Mouse (Mus musculus): Measurements from ENCODE around the gene Smpdl3a. TPM values are rescaled to one million over a fixed set of nuclear protein-coding genes. Genes with fewer than 3 reads are reported as not detected.

Smpdl3a gene
- total and polyA plus RNA-seq, 2 experiments from 2014 or later: 32.5 to 37.0 TPM

GRCm38 (mm10) chr10:57841638-57842509, 47.7 kb downstream of the Smpdl3a start:
- Histone ChIP-seq H3K36me3 (ENCODE audit: insufficient read depth) (no peaks in the 10 kb centered on the region), H3K9me3 (ENCODE audit: low read length) (no peaks in the 10 kb centered on the region), H3K4me2 (ENCODE audit: low read depth) (no peak overlapping the region), H3K27ac (ENCODE audit: low read depth, low read length) (no peak overlapping the region), H3K27me3 (ENCODE audit: insufficient read depth, low read length) (no peaks in the 10 kb centered on the region), H3K4me1 (ENCODE audit: insufficient read depth) (no peaks in the 10 kb centered on the region), H3K9ac (no peak overlapping the region), H3K4me3 (ENCODE audit: low read depth, low read length) (no peak overlapping the region)
- DNase-seq (peak; percentile 86), ATAC-seq (peak; percentile 71; the same call in 1 of the 2 replicates)
- peak; percentile 91 for TF ChIP-seq CTCF (IDR thresholded peaks at IDR 0.05; ENCODE audit: low read depth)
- 46% methylated on average over 8 of the region's 8 CpGs for WGBS

GRCm38 (mm10) chr10:57847916-57848682, 54.0 kb downstream of the Smpdl3a start:
- TF ChIP-seq CTCF (IDR thresholded peaks at IDR 0.05; ENCODE audit: low read depth): peak; percentile 82

More at GRCm38 (mm10) chr10:57847916-57848682, 54.0 kb downstream of the Smpdl3a start:
- Histone ChIP-seq H3K9me3 (ENCODE audit: low read length) (no peaks in the 10 kb centered on the region), H3K9ac (no peak overlapping the region), H3K4me1 (ENCODE audit: insufficient read depth) (no peaks in the 10 kb centered on the region), H3K27me3 (ENCODE audit: insufficient read depth, low read length) (no peaks in the 10 kb centered on the region), H3K27ac (ENCODE audit: low read depth, low read length) (no peak overlapping the region), H3K4me3 (ENCODE audit: low read depth, low read length) (no peak overlapping the region), H3K36me3 (ENCODE audit: insufficient read depth) (no peaks in the 10 kb centered on the region), H3K4me2 (ENCODE audit: low read depth) (no peak overlapping the region)
- 57% methylated on average over 5 of the region's 6 CpGs for WGBS
- ATAC-seq (peak; percentile 83), DNase-seq (peak; percentile 83)

Other genes starting within 250 kb of the Smpdl3a start
- 2.4 and 5.5 TPM in 2 replicates for gene Pkib, start 162.4 kb upstream of the Smpdl3a start, total RNA-seq (2014; rRNA removed)
- 2.6 and 7.5 TPM in 2 replicates for gene Pkib, start 162.4 kb upstream of the Smpdl3a start, polyA plus RNA-seq (2015; fragmentation: Nextera tagmentation; extraction: Ambion mirVana)
- 1,177 and 1,333 TPM in 2 replicates for gene Fabp7, start 9.5 kb upstream of the Smpdl3a start, total RNA-seq (2014; rRNA removed)
- 2,604 and 2,926 TPM in 2 replicates for gene Fabp7, start 9.5 kb upstream of the Smpdl3a start, polyA plus RNA-seq (2015; fragmentation: Nextera tagmentation; extraction: Ambion mirVana)

Measured in forebrain, postnatal 0 days (tissue).